Comparison of ENCODE assay signal across 8 mouse cellular contexts in genomic region chr7:34911919-34912897, GRCm38 (mm10). TPM values are rescaled to one million over a fixed set of nuclear protein-coding genes. Genes with fewer than 3 reads are reported as not detected.
A peak's percentile ranks its signal among the peaks of the same experiment; 100 is the strongest.
DNase-seq lines count a peak whose midpoint lies in the region; ATAC-seq and TF ChIP-seq lines count a peak whose summit lies in the region.

TSS of gene Pepd (plus strand) at chr7:34912379.

- peak within 1 kb of the TSS; percentile 78 for H3K4me2 ChIP-seq in heart, embryonic 11.5 days
- peak within 1 kb of the TSS; percentile 85 for H3K4me2 ChIP-seq in kidney, embryonic 16.5 days (replicated peaks; ENCODE audit: low read depth, low read length)
- peak within 1 kb of the TSS; percentile 96 for H3K4me2 ChIP-seq in liver, embryonic 12.5 days
- peak within 1 kb of the TSS; percentile 79 for H3K4me2 ChIP-seq in stomach, embryonic 15.5 days

- peak within 1 kb of the TSS; percentile 81 for H3K4me3 ChIP-seq in erythroblast, embryonic 14.5 days (replicated peaks)
- H3K4me3 ChIP-seq in heart, embryonic 11.5 days (ENCODE audit: low read depth, low read length) = peak within 1 kb of the TSS; percentile 77
- peak within 1 kb of the TSS; percentile 83 for H3K4me3 ChIP-seq in kidney, embryonic 16.5 days (ENCODE audit: low read length)
- H3K4me3 ChIP-seq in liver, embryonic 12.5 days = peak within 1 kb of the TSS; percentile 79
- peak within 1 kb of the TSS; percentile 62 for H3K4me3 ChIP-seq in stomach, embryonic 15.5 days (replicated peaks)

- DNase-seq in CD4-positive helper T cell, adult 2 months (ENCODE audit: low read depth, low spot score) = peak; percentile 89
- DNase-seq in brain, embryonic 14.5 days (ENCODE audit: low read depth) = peak; percentile 94
- DNase-seq in natural killer cell, adult 2 months (ENCODE audit: low spot score in 2 of 2) = peak; percentile 69 to 77

- WGBS in heart, embryonic 11.5 days (ENCODE audit: insufficient replicate concordance) = 8% methylated on average over 44 of the region's 44 CpGs
- 5% methylated on average over 44 of the region's 44 CpGs for WGBS in kidney, embryonic 16.5 days
- 7% methylated on average over 44 of the region's 44 CpGs for WGBS in liver, embryonic 12.5 days (ENCODE audit: insufficient replicate concordance)
- WGBS in stomach, embryonic 15.5 days = 6% methylated on average over 44 of the region's 44 CpGs

- H3K4me1 ChIP-seq in erythroblast, embryonic 14.5 days (ENCODE audit: control insufficient read depth) = peaks cover 14% of the 10 kb centered on the region
- H3K4me1 ChIP-seq in heart, embryonic 11.5 days (ENCODE audit: control insufficient read depth, insufficient read depth, low read length) = peaks cover 5% of the 10 kb centered on the region
- peaks cover 18% of the 10 kb centered on the region for H3K4me1 ChIP-seq in kidney, embryonic 16.5 days (ENCODE audit: insufficient read depth, low read length)
- peaks cover 17% of the 10 kb centered on the region for H3K4me1 ChIP-seq in liver, embryonic 12.5 days
- peaks cover 8% of the 10 kb centered on the region for H3K4me1 ChIP-seq in stomach, embryonic 15.5 days

- H3K9me3 ChIP-seq in erythroblast, embryonic 14.5 days (ENCODE audit: control insufficient read depth, low read length) = no peaks in the 10 kb centered on the region
- no peaks in the 10 kb centered on the region for H3K9me3 ChIP-seq in heart, embryonic 11.5 days (replicated peaks; ENCODE audit: control insufficient read depth, low read length)
- no peaks in the 10 kb centered on the region; the same call in 1 of the 2 replicates for H3K9me3 ChIP-seq in kidney, embryonic 16.5 days (ENCODE audit: low read length)
- H3K9me3 ChIP-seq in liver, embryonic 12.5 days (replicated peaks) = 0 out of 2 replicates have a peak, but pooled peaks cover 1% of the 10 kb centered on the region
- H3K9me3 ChIP-seq in stomach, embryonic 15.5 days = no peaks in the 10 kb centered on the region

- H3K27ac ChIP-seq in heart, embryonic 11.5 days (ENCODE audit: low read depth, low read length) = no peak within 1 kb of the TSS
- H3K27ac ChIP-seq in kidney, embryonic 16.5 days (ENCODE audit: low read length) = peak within 1 kb of the TSS; percentile 61
- no peak within 1 kb of the TSS for H3K27ac ChIP-seq in liver, embryonic 12.5 days
- peak within 1 kb of the TSS; percentile 54; the same call in 1 of the 2 replicates for H3K27ac ChIP-seq in stomach, embryonic 15.5 days

- H3K9ac ChIP-seq in heart, embryonic 11.5 days (ENCODE audit: low read depth, low read length) = peak within 1 kb of the TSS; percentile 78
- H3K9ac ChIP-seq in kidney, embryonic 16.5 days (replicated peaks; ENCODE audit: low read length) = peak within 1 kb of the TSS; percentile 77
- peak within 1 kb of the TSS; percentile 78 for H3K9ac ChIP-seq in liver, embryonic 12.5 days
- H3K9ac ChIP-seq in stomach, embryonic 15.5 days = peak within 1 kb of the TSS; percentile 32

- no peak for TF ChIP-seq CTCF in brain, embryonic 14.5 days (IDR thresholded peaks at IDR 0.05; ENCODE audit: borderline replicate concordance, extremely low read depth, insufficient read depth, insufficient read length)

- H3K36me3 ChIP-seq in erythroblast, embryonic 14.5 days (ENCODE audit: control insufficient read depth) = no peaks in the 10 kb centered on the region
- H3K36me3 ChIP-seq in heart, embryonic 11.5 days (ENCODE audit: control insufficient read depth, insufficient read depth, low read length) = no peaks in the 10 kb centered on the region
- H3K36me3 ChIP-seq in kidney, embryonic 16.5 days (ENCODE audit: insufficient read depth, low read length) = no peaks in the 10 kb centered on the region
- no peaks in the 10 kb centered on the region for H3K36me3 ChIP-seq in liver, embryonic 12.5 days
- no peaks in the 10 kb centered on the region for H3K36me3 ChIP-seq in stomach, embryonic 15.5 days

- ATAC-seq in heart, embryonic 11.5 days (replicated peaks; ENCODE audit: insufficient number of reproducible peaks, low FRiP score, low TSS enrichment) = peak; percentile 93
- ATAC-seq in kidney, embryonic 16.5 days (ENCODE audit: low FRiP score, low TSS enrichment) = peak; percentile 90
- peak; percentile 95 for ATAC-seq in liver, embryonic 12.5 days
- peak; percentile 96 for ATAC-seq in stomach, embryonic 15.5 days (ENCODE audit: insufficient read depth, low FRiP score, low read depth)

- peak; percentile 33; the same call in 1 of the 2 replicates for TF ChIP-seq POLR2A in brain, embryonic 14.5 days (IDR thresholded peaks at IDR 0.05; ENCODE audit: borderline replicate concordance, extremely low read depth, insufficient read depth, insufficient read length, poor library complexity, severe bottlenecking)

- peaks cover 13% of the 10 kb centered on the region for H3K27me3 ChIP-seq in erythroblast, embryonic 14.5 days (ENCODE audit: control insufficient read depth)
- no peaks in the 10 kb centered on the region; the same call in 1 of the 2 replicates for H3K27me3 ChIP-seq in heart, embryonic 11.5 days (ENCODE audit: control insufficient read depth, insufficient read depth, low read length)
- H3K27me3 ChIP-seq in kidney, embryonic 16.5 days (ENCODE audit: insufficient read depth, low read length) = 0 out of 2 replicates have a peak, but pooled peaks cover 4% of the 10 kb centered on the region
- H3K27me3 ChIP-seq in liver, embryonic 12.5 days (replicated peaks) = peaks cover 10% of the 10 kb centered on the region
- no peaks in the 10 kb centered on the region for H3K27me3 ChIP-seq in stomach, embryonic 15.5 days (replicated peaks)

RNA-seq across cellular contexts. Expression of gene Pepd, which starts in this region (rescaled TPM):
- 41.6 and 46.9 TPM in 2 replicates for polyA plus RNA-seq in brain, embryonic 14.5 days (2012; rRNA removed)
- polyA plus RNA-seq in erythroblast, embryonic 14.5 days (2012) = 4.7 and 5.5 TPM in 2 replicates
- polyA plus RNA-seq in heart, embryonic 11.5 days (2014; fragmentation: Nextera tagmentation; extraction: Ambion mirVana) = 53.9 and 54.0 TPM in 2 replicates
- polyA plus RNA-seq in kidney, embryonic 16.5 days (2015; fragmentation: Nextera tagmentation; extraction: Ambion mirVana) = 134 and 148 TPM in 2 replicates
- polyA plus RNA-seq in liver, embryonic 12.5 days (2016; fragmentation: Nextera tagmentation; extraction: Ambion mirVana) = 45.4 and 49.6 TPM in 2 replicates
- 68.9 and 71.4 TPM in 2 replicates for polyA plus RNA-seq in stomach, embryonic 15.5 days (2015; fragmentation: Nextera tagmentation; extraction: Ambion mirVana)

Comparison
In these comparisons a context has a peak if more than half of its experiments do, and no peak if none do; other contexts are left out.
1. H3K27ac ChIP-seq: peak in kidney, embryonic 16.5 days (single experiment) and stomach, embryonic 15.5 days (single experiment); none in heart, embryonic 11.5 days (single experiment) and liver, embryonic 12.5 days (single experiment).
2. Peak in every context shown above with its lines, with median percentiles within 50 percentile points of each other: DNase-seq, H3K4me3 ChIP-seq, ATAC-seq, H3K4me2 ChIP-seq and H3K9ac ChIP-seq.